Mouse (Mus musculus) CH12.LX (cell line): ENCODE measurements around the gene Zfp819. TPM values are rescaled to one million over a fixed set of nuclear protein-coding genes. Genes with fewer than 3 reads are reported as not detected.

Source experiments
- DNase-seq: peaks from one replicate; pipeline ENCODE4 v3.0.0-alpha.2; 2013; ENCODE audit errors: extremely low read depth
- H3K27ac ChIP-seq: 2 replicates; pipeline ENCODE4 v1.5.1; 2012; ENCODE audit warnings: low read depth, mild to moderate bottlenecking, control low read depth, moderate library complexity; ENCODE audit not compliant: insufficient read depth
- H3K27me3 ChIP-seq: replicated peaks from 2 replicates; pipeline ENCODE3; 2012; ENCODE audit warnings: inconsistent platforms
- H3K36me3 ChIP-seq, 2 experiments: replicated peaks in 1 of 2; 2 replicates each; pipeline versions ENCODE3 to v1.6.1; 2012; ENCODE audit warnings: inconsistent platforms in 1 of 2, low read length in 1 of 2, mild to moderate bottlenecking in 1 of 2, mixed read lengths in 1 of 2, moderate library complexity in 1 of 2; ENCODE audit not compliant: control insufficient read depth in 1 of 2, insufficient read depth in 1 of 2
- H3K4me1 ChIP-seq, 2 experiments: 2 replicates each; pipeline ENCODE4 v1.6.1; 2012; ENCODE audit warnings: inconsistent platforms in 1 of 2, moderate library complexity in 1 of 2; ENCODE audit not compliant: insufficient read depth in 2 of 2, control insufficient read depth in 1 of 2
- H3K4me2 ChIP-seq: 2 replicates; pipeline ENCODE4 v1.6.1; 2012; ENCODE audit warnings: low read depth, mild to moderate bottlenecking, control low read depth; ENCODE audit not compliant: poor library complexity, insufficient read depth, severe bottlenecking
- H3K4me3 ChIP-seq, 3 experiments: fragments of 150-350 bp in 1 of 3; sonication (generic) in 1 of 3; replicated peaks in 1 of 3; 2 replicates each; pipeline versions ENCODE3 to v1.5.1; 2011 to 2012; ENCODE audit warnings: low read depth in 2 of 3, low read length in 2 of 3, mild to moderate bottlenecking in 2 of 3, moderate library complexity in 2 of 3, control low read depth in 1 of 3, improper control_type of control experiment in 1 of 3, inconsistent platforms in 1 of 3, mixed read lengths in 1 of 3; ENCODE audit not compliant: poor library complexity in 1 of 3
- H3K79me2 ChIP-seq: replicated peaks from 2 replicates; pipeline ENCODE4 v1.6.1; 2012; ENCODE audit warnings: mild to moderate bottlenecking, moderate library complexity; ENCODE audit not compliant: control insufficient read depth, poor library complexity, insufficient read depth, severe bottlenecking; ENCODE audit errors: extremely low read depth
- H3K9ac ChIP-seq: 2 replicates; pipeline ENCODE4 v1.6.1; 2012; ENCODE audit warnings: low read depth, mild to moderate bottlenecking, control low read depth, moderate library complexity; ENCODE audit not compliant: insufficient read depth
- H3K9me3 ChIP-seq: replicated peaks from 2 replicates; pipeline ENCODE3; 2012; ENCODE audit warnings: low read length, inconsistent platforms, mixed read lengths
- BHLHE40 ChIP-seq: IDR thresholded peaks from 2 replicates; pipeline ENCODE4 v1.6.1; 2011; ENCODE audit warnings: mild to moderate bottlenecking, low read depth, low read length, improper control_type of control experiment
- CHD1 ChIP-seq: IDR thresholded peaks from 2 replicates; pipeline ENCODE4 v1.6.1; 2012; ENCODE audit warnings: low read depth, low read length, improper control_type of control experiment, inconsistent platforms
- CHD2 ChIP-seq: IDR thresholded peaks from 2 replicates; pipeline ENCODE4 v1.6.1; 2011; ENCODE audit warnings: low read length, improper control_type of control experiment
- CTCF ChIP-seq, 2 experiments: IDR thresholded peaks in 1 of 2; conservative IDR thresholded peaks in 1 of 2; 2 replicates each; pipeline ENCODE4 v1.5.1; 2011 to 2012; ENCODE audit warnings: low read depth in 2 of 2, low read length in 2 of 2, improper control_type of control experiment in 1 of 2, inconsistent platforms in 1 of 2, mild to moderate bottlenecking in 1 of 2, moderate library complexity in 1 of 2
- EP300 ChIP-seq: IDR thresholded peaks from 2 replicates; pipeline ENCODE4 v1.6.1; 2011; ENCODE audit warnings: low read length, improper control_type of control experiment
- ETS1 ChIP-seq: conservative IDR thresholded peaks from 2 replicates; pipeline ENCODE4 v1.6.1; 2012; ENCODE audit warnings: low read depth, mild to moderate bottlenecking, inconsistent platforms, low read length, improper control_type of control experiment, moderate library complexity
- GABPA ChIP-seq: IDR thresholded peaks from 2 replicates; pipeline ENCODE4 v1.6.1; 2012; ENCODE audit warnings: low read depth, low read length, improper control_type of control experiment, inconsistent platforms; ENCODE audit not compliant: insufficient replicate concordance
- IRF4 ChIP-seq: IDR thresholded peaks from 2 replicates; pipeline ENCODE4 v1.6.1; 2014; ENCODE audit warnings: low read depth, mild to moderate bottlenecking, inconsistent platforms, low read length, improper control_type of control experiment
- JUN ChIP-seq: IDR thresholded peaks from 2 replicates; pipeline ENCODE4 v1.6.1; 2011; ENCODE audit warnings: low read depth, mild to moderate bottlenecking, low read length, improper control_type of control experiment, moderate library complexity; ENCODE audit not compliant: insufficient read depth
- KAT2A ChIP-seq: IDR thresholded peaks from 2 replicates; pipeline ENCODE4 v1.6.1; 2012; ENCODE audit warnings: low read length, improper control_type of control experiment, inconsistent platforms; ENCODE audit not compliant: insufficient replicate concordance
- MAX ChIP-seq: IDR thresholded peaks from 2 replicates; pipeline ENCODE4 v1.6.1; 2011; ENCODE audit warnings: low read length, improper control_type of control experiment
- MAZ ChIP-seq: IDR thresholded peaks from 2 replicates; pipeline ENCODE4 v1.6.1; 2012; ENCODE audit warnings: low read depth, mild to moderate bottlenecking, inconsistent platforms, low read length, improper control_type of control experiment, moderate library complexity
- MEF2A ChIP-seq: IDR thresholded peaks from 2 replicates; pipeline ENCODE4 v1.6.1; 2014; ENCODE audit warnings: low read depth, mild to moderate bottlenecking, inconsistent platforms, low read length, improper control_type of control experiment, borderline replicate concordance
- MXI1 ChIP-seq: IDR thresholded peaks from 2 replicates; pipeline ENCODE4 v1.6.1; 2011; ENCODE audit warnings: mild to moderate bottlenecking, low read depth, low read length, improper control_type of control experiment
- MYC ChIP-seq: IDR thresholded peaks from 2 replicates; pipeline ENCODE4 v1.6.1; 2011; ENCODE audit warnings: low read depth, mild to moderate bottlenecking, improper control_type of control experiment, low read length
- NELFE ChIP-seq: IDR thresholded peaks from 2 replicates; pipeline ENCODE4 v1.6.1; 2011; ENCODE audit warnings: low read depth, low read length, improper control_type of control experiment
- NRF1 ChIP-seq: IDR thresholded peaks from 2 replicates; pipeline ENCODE4 v1.6.1; 2014; ENCODE audit warnings: low read depth, mild to moderate bottlenecking, inconsistent platforms, low read length, improper control_type of control experiment, moderate library complexity
- PAX5 ChIP-seq: IDR thresholded peaks from 2 replicates; pipeline ENCODE4 v1.6.1; 2012; ENCODE audit warnings: low read length, inconsistent platforms, mixed read lengths
- POLR2AphosphoS2 ChIP-seq: IDR thresholded peaks from 2 replicates; pipeline ENCODE4 v1.6.1; 2011; ENCODE audit warnings: low read depth, low read length, improper control_type of control experiment
- SIN3A ChIP-seq: IDR thresholded peaks from 2 replicates; pipeline ENCODE4 v1.6.1; 2012; ENCODE audit warnings: low read length, improper control_type of control experiment, inconsistent platforms
- TBP ChIP-seq: conservative IDR thresholded peaks from 2 replicates; pipeline ENCODE4 v1.6.1; 2011; ENCODE audit warnings: low read depth, low read length, improper control_type of control experiment
- TCF12 ChIP-seq: IDR thresholded peaks from 2 replicates; pipeline ENCODE4 v1.6.1; 2014; ENCODE audit warnings: low read depth, mild to moderate bottlenecking, inconsistent platforms, low read length, improper control_type of control experiment
- UBTF ChIP-seq: IDR thresholded peaks from 2 replicates; pipeline ENCODE4 v1.6.1; 2012; ENCODE audit warnings: low read depth, mild to moderate bottlenecking, inconsistent platforms, low read length, improper control_type of control experiment, moderate library complexity
- USF2 ChIP-seq: conservative IDR thresholded peaks from 2 replicates; pipeline ENCODE4 v1.6.1; 2011; ENCODE audit warnings: low read depth, low read length, improper control_type of control experiment
- ZC3H11A ChIP-seq: IDR thresholded peaks from 2 replicates; pipeline ENCODE4 v1.6.1; 2012; ENCODE audit warnings: low read depth, mild to moderate bottlenecking, inconsistent platforms, low read length, improper control_type of control experiment
- ZKSCAN1 ChIP-seq: IDR thresholded peaks from 2 replicates; pipeline ENCODE4 v1.6.1; 2012; ENCODE audit warnings: low read depth, inconsistent platforms, low read length, improper control_type of control experiment, borderline replicate concordance
- ZMIZ1 ChIP-seq: IDR thresholded peaks from 2 replicates; pipeline ENCODE4 v1.6.1; 2012; ENCODE audit warnings: low read depth, mild to moderate bottlenecking, inconsistent platforms, low read length, improper control_type of control experiment
- ZNF384 ChIP-seq: IDR thresholded peaks from 2 replicates; pipeline ENCODE4 v1.6.1; 2012; ENCODE audit warnings: low read depth, low read length, improper control_type of control experiment, inconsistent platforms
- dilution Hi-C: fragments of 300-500 bp; cut with MboI; formaldehyde crosslinking; loops from 2 replicates; pipeline ENCODE4 v1.14.3; 2020; ENCODE audit warnings: low sequenced_read_pairs; ENCODE audit not compliant: extremely low pct_unique_long_range_greater_than_20kb, extremely low pct_ligation_motif_present
- in situ Hi-C: fragments of 300-500 bp; cut with MboI; formaldehyde crosslinking; loops from 3 replicates; pipeline ENCODE4 v1.14.3; 2019; ENCODE audit warnings: low sequenced_read_pairs, low pct_ligation_motif_present, low pct_unique_long_range_greater_than_20kb, mixed read lengths
- polyA plus RNA-seq: library from polyadenylated mRNA; unstranded; fragments of >175 nt; gene quantifications from 2 replicates; pipeline ENCODE4 v1.2.1, GENCODE M21; 2012; ENCODE audit warnings: low read depth; ENCODE audit not compliant: insufficient read length
- total RNA-seq, 2 experiments: library from RNA; depleted of rRNA; stranded (reverse); fragments of 300-350 nt in 1 of 2; fragments of >200 nt in 1 of 2; gene quantifications; 2 replicates each; pipeline ENCODE4 v1.2.3; 2012 to 2014

Zfp819 gene
- total and polyA plus RNA-seq, 3 experiments, result not detected

DNA sequence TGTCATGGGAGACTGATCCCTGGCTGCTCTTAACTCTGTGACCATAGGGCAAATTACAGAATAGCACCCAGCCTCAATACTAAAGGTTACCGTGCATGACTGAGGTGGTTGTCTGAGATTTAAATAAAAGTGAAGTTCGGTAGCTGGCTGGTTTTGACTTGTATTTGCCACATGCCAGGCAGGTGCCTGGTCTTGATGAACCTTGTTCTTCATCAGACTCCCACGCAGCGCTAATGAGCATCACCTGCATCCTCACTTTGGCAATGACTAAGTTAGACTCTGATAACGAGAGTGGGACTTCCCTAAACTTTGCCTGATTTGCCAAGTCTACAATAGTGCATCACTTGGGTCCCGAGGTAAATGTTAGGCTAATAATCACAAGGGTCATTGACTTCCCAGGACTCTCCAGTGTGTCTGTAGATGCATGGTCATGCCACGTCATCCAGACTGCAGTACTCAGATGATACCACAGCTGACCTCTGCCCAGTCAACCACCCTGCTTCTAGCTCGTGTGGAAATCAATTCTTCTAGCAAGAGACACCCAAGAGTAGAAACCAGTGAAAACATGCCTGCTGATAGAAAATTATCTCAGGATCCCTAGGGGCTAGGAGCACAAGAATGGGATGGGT lies 18.9 kb downstream of the Zfp819 start:
- in situ Hi-C loops, result no loop called here
- TF ChIP-seq ZMIZ1, result no peak
- TF ChIP-seq MAZ, result no peak
- peak; percentile 55; the same call in 1 of the 2 replicates for TF ChIP-seq EP300
- TF ChIP-seq IRF4, result peak; percentile 51
- no peak for TF ChIP-seq POLR2AphosphoS2
- no peak for TF ChIP-seq MYC
- TF ChIP-seq TBP, result no peak
- no peak for TF ChIP-seq ZNF384
- no peak for TF ChIP-seq CHD2
- TF ChIP-seq USF2, result no peak
- peak; percentile 68 for TF ChIP-seq ETS1
- no peak for TF ChIP-seq KAT2A
- no peak for TF ChIP-seq ZC3H11A
- no peak for TF ChIP-seq CTCF (conservative IDR thresholded peaks at IDR 0.05 in 1 of 2, IDR thresholded peaks at IDR 0.05 in 1 of 2; ENCODE audit: low read depth in 2 of 2, low read length in 2 of 2)
- TF ChIP-seq MXI1, result no peak
- TF ChIP-seq MEF2A, result no peak
- TF ChIP-seq TCF12, result no peak; the same call in 1 of the 2 replicates
- TF ChIP-seq GABPA, result no peak
- no peak for TF ChIP-seq PAX5
- no peak for TF ChIP-seq NRF1
- TF ChIP-seq NELFE, result no peak
- TF ChIP-seq SIN3A, result no peak
- no peak for TF ChIP-seq ZKSCAN1
- no peak; the same call in 1 of the 2 replicates for TF ChIP-seq JUN
- no peak for TF ChIP-seq CHD1
- TF ChIP-seq UBTF, result no peak
- peak; percentile 91 for TF ChIP-seq BHLHE40
- TF ChIP-seq MAX, result 0 out of 2 replicates have a peak, but pooled peaks have one; percentile 25
- TF ChIP-seq, all 38 proteins: peak for 5
- peaks cover 10 to 19% of the 10 kb centered on the region in 2 experiments for H3K4me1 ChIP-seq
- H3K9ac ChIP-seq, result no peak overlapping the region
- dilution Hi-C loops, result no loop called here
- no peaks in the 10 kb centered on the region for H3K9me3 ChIP-seq
- no peak overlapping the region for H3K27ac ChIP-seq
- H3K36me3 ChIP-seq, result no peaks in the 10 kb centered on the region
- H3K27me3 ChIP-seq, result no peaks in the 10 kb centered on the region
- H3K79me2 ChIP-seq, result no peaks in the 10 kb centered on the region
- 0 out of 2 replicates have a peak overlapping the region, but pooled peaks have one; percentile 12 for H3K4me2 ChIP-seq
- no peak overlapping the region for H3K4me3 ChIP-seq
- peak; percentile 62 for DNase-seq
